Mouse (Mus musculus) C2C12 (cell line): ENCODE measurements at regions not wholly inside any gene's neighbourhood (a gene's known extent, or its start where the extent isn't known, plus 50 kb on each side); places are given as distances from the start of the nearest gene placed in this dataset.

ENCODE experiments used
- H3K27me3 ChIP-seq: one replicate; pipeline ENCODE4 v1.6.1; 2011; ENCODE audit not compliant: control insufficient read depth, insufficient read depth, insufficient read length
- H3K36me3 ChIP-seq: one replicate; pipeline ENCODE4 v1.6.1; 2011; ENCODE audit not compliant: control insufficient read depth, insufficient read depth
- H3K4me3 ChIP-seq: one replicate; pipeline ENCODE4 v1.5.1; 2011; ENCODE audit warnings: mild to moderate bottlenecking, control low read depth; ENCODE audit not compliant: poor library complexity, insufficient read depth, severe bottlenecking
- H3K79me2 ChIP-seq: one replicate; pipeline ENCODE4 v1.6.1; 2011; ENCODE audit not compliant: control insufficient read depth, insufficient read depth
- H3K79me3 ChIP-seq: one replicate; pipeline ENCODE4 v1.6.1; 2011; ENCODE audit warnings: low read depth, control low read depth
- H3ac ChIP-seq: one replicate; pipeline ENCODE3; 2011; ENCODE audit warnings: low read depth; ENCODE audit not compliant: control insufficient read depth, insufficient read length
- CEBPB ChIP-seq: IDR thresholded peaks from one replicate; pipeline ENCODE4 v1.6.1; 2011; ENCODE audit warnings: low read depth, mild to moderate bottlenecking, control low read depth, moderate library complexity
- CTCF ChIP-seq: IDR thresholded peaks from one replicate; pipeline ENCODE4 v1.5.1; 2011; ENCODE audit not compliant: control insufficient read depth, insufficient read depth, insufficient read length
- FOSL1 ChIP-seq: IDR thresholded peaks from one replicate; pipeline ENCODE4 v1.8.0; 2011; ENCODE audit warnings: mild to moderate bottlenecking, low read length; ENCODE audit not compliant: poor library complexity, insufficient read depth, severe bottlenecking
- MAX ChIP-seq: IDR thresholded peaks from one replicate; pipeline ENCODE4 v1.6.1; 2011; ENCODE audit warnings: mild to moderate bottlenecking, control low read depth
- MYOD1 ChIP-seq: IDR thresholded peaks from one replicate; pipeline ENCODE4 v1.6.1; 2011; ENCODE audit warnings: low read depth; ENCODE audit not compliant: control insufficient read depth, insufficient read length
- MYOG ChIP-seq: IDR thresholded peaks from one replicate; pipeline ENCODE4 v1.6.1; 2011; ENCODE audit not compliant: control insufficient read depth, insufficient read length; ENCODE audit errors: extremely low read depth
- USF1 ChIP-seq: IDR thresholded peaks from one replicate; pipeline ENCODE4 v1.6.1; 2011; ENCODE audit warnings: low read depth, mild to moderate bottlenecking, control low read depth, moderate library complexity
- microRNA-seq: library from miRNA; unstranded; fragments of <30 nt; microRNA quantifications from one replicate; pipeline ENCODE4, GENCODE M21; 2019; ENCODE audit warnings: borderline microRNAs expressed

DNA sequence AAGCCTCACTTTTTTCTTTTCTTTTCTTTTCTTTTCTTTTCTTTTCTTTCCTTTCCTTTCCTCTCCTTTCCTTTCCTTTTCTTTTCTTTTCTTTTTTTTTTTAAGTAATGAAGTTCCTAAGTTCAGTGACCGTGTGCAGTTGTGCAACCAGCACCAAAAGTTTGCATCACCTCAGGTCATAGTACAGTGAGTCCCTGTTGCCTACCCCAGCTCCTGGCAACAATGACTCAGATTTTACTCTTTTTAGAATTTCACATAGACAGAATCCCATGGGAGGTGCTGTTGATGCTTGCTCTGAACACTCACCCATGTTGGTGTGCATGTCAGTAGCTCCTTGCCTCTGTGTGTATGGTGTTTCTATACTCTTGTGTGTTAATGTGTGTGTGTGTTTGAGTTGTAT is 60.3 kb upstream of the Nr5a2 start:
- Histone ChIP-seq H3ac (no peak overlapping the region), H3K79me3 (no peaks in the 10 kb centered on the region)
- no peak for TF ChIP-seq USF1
- no peak for TF ChIP-seq MYOD1
- TF ChIP-seq MYOG, result no peak
- TF ChIP-seq FOSL1, result no peak
- no peak for TF ChIP-seq CEBPB
- TF ChIP-seq MAX, result no peak
- TF ChIP-seq CTCF, result no peak

DNA sequence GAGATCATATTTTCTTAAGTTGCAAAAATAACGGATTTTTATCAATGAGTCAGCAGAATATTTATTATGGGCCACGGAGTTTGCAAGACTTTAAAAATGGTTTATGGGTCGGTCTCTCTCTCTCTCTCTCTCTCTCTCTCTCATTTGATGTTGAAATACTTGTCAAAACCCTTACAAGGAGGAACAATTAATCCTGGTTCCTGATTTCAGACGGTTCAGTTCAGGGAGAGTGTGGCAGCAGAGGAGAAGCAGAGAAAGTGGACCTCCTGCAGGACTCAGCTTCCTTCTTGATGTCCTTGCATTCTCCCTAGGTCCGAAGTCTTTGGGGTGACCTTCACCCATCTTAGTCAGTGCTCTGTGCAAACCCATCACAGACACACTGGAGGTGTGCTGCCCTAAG is 57.4 kb upstream of the Nr5a2 start:
- H3K27me3 ChIP-seq, result no peaks in the 10 kb centered on the region
- no peaks in the 10 kb centered on the region for H3K36me3 ChIP-seq
- H3K79me3 ChIP-seq, result no peaks in the 10 kb centered on the region
- H3K4me3 ChIP-seq, result no peak overlapping the region
- H3ac ChIP-seq, result no peak overlapping the region
- no peaks in the 10 kb centered on the region for H3K79me2 ChIP-seq
- TF ChIP-seq CEBPB (no peak), USF1 (no peak), MYOD1 (no peak), MAX (no peak), MYOG (no peak), CTCF (no peak), FOSL1 (no peak)

More for the DNA sequence above, 60.3 kb upstream of the Nr5a2 start:
- no peaks in the 10 kb centered on the region for H3K79me2 ChIP-seq
- H3K27me3 ChIP-seq, result no peaks in the 10 kb centered on the region
- H3K36me3 ChIP-seq, result no peaks in the 10 kb centered on the region
- H3K4me3 ChIP-seq, result no peak overlapping the region

DNA sequence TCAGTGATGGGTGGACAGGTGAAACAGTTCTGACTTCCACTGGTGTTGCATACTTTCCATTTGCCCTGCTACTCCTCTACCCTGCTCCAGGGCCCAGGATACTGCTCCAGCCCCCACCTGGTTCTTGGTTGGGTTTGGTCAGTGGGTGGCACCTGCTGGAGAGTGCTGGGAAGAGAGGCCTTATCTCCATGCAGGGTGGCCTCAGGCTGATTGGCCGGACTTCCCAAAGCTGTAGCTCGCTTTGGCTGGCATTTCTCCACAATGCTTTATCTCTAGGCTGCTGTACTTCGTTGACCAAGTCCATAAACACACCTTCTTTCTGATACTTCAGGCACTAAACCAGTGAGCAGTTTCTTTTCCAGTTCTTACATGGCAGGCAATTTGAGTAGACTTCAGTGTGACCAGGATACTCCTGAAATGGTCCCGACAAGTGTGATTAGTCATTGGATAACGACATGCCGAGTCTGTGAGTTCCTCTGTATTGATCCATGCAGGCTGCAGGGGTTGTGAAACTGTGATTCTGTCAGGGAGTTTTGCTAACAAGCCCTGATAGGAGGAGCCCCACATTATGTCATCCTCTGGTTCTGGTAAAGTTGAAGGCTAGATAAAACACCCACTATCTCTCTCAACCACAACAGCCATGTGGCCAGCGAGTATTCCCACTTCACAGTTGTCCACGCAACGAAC is 50.1 kb upstream of the Nr5a2 start:
- TF ChIP-seq MYOD1 (no peak), CEBPB (no peak), FOSL1 (no peak), MAX (no peak), USF1 (no peak), MYOG (no peak), CTCF (no peak)
- Histone ChIP-seq H3K79me3 (no peaks in the 10 kb centered on the region), H3K4me3 (no peak overlapping the region), H3ac (no peak overlapping the region), H3K79me2 (no peaks in the 10 kb centered on the region), H3K27me3 (no peaks in the 10 kb centered on the region), H3K36me3 (no peaks in the 10 kb centered on the region)

Small RNAs in the stretch of these regions (microRNA-seq; reads per million reads assigned to microRNA genes)
- 875 reads per million, percentile 86 among the genes with 10 or more reads in this experiment for gene Mir181a-1
- 10.4 reads per million, percentile 60 among the genes with 10 or more reads in this experiment for gene Mir181b-1
